7 mouse cellular contexts compared by ENCODE assay signal in genomic region chr8:105565952-105566702, GRCm38 (mm10). TPM values are rescaled to one million over a fixed set of nuclear protein-coding genes. Genes with fewer than 3 reads are reported as not detected.
DNase-seq lines count a peak whose midpoint lies in the region; ATAC-seq lines count a peak whose summit lies in the region.

TSS of gene Atp6v0d1 (minus strand) at chr8:105566047.

- DNase-seq in adrenal gland, adult 8-10 months = peak; percentile 99
- peak; percentile 97 for DNase-seq in embryo, embryonic 9.5 days (ENCODE audit: extremely low spot score)
- DNase-seq in gastrocnemius, postnatal 4 days (ENCODE audit: low spot score in 2 of 2) = peak; percentile 99
- peak; percentile 99 to 100 for DNase-seq in left cerebral cortex, postnatal 36 days (ENCODE audit: low spot score in 2 of 2)
- DNase-seq in midbrain, embryonic 11.5 days (ENCODE audit: low spot score, missing footprints) = peak; percentile 99
- DNase-seq in skeletal muscle tissue, adult 2 months (ENCODE audit: low read depth, low spot score) = peak; percentile 100

- no peaks in the 10 kb centered on the region for H3K9me3 ChIP-seq in intestine, embryonic 16.5 days (ENCODE audit: control insufficient read depth, low read length)
- no peaks in the 10 kb centered on the region for H3K9me3 ChIP-seq in midbrain, embryonic 11.5 days (ENCODE audit: control insufficient read depth, low read length)

- 2% methylated on average over 51 of the region's 53 CpGs for WGBS in intestine, embryonic 16.5 days
- WGBS in midbrain, embryonic 11.5 days = 4% methylated on average over 53 of the region's 53 CpGs

- peak; percentile 99 for ATAC-seq in intestine, embryonic 16.5 days
- ATAC-seq in midbrain, embryonic 11.5 days (ENCODE audit: low FRiP score) = peak; percentile 99

- H3K4me1 ChIP-seq in intestine, embryonic 16.5 days (ENCODE audit: control insufficient read depth, insufficient read depth, low read length) = peaks cover 18% of the 10 kb centered on the region
- H3K4me1 ChIP-seq in midbrain, embryonic 11.5 days (ENCODE audit: control insufficient read depth, insufficient read depth, low read length) = peaks cover 6% of the 10 kb centered on the region

- intact Hi-C loops in left cerebral cortex, postnatal 36 days (cut with DNase I) = loop anchor here (1.0 to 2.0 kb wide), 2 partner anchors 41 to 70 kb away; partner anchors contain the start of gene Ctcf

- H3K4me3 ChIP-seq in intestine, embryonic 16.5 days (ENCODE audit: low read length) = peak within 1 kb of the TSS; percentile 94
- H3K4me3 ChIP-seq in midbrain, embryonic 11.5 days (ENCODE audit: low read depth, low read length) = peak within 1 kb of the TSS; percentile 80

- H3K27ac ChIP-seq in intestine, embryonic 16.5 days (ENCODE audit: low read length) = peak within 1 kb of the TSS; percentile 82
- H3K27ac ChIP-seq in midbrain, embryonic 11.5 days (ENCODE audit: low read depth, low read length) = peak within 1 kb of the TSS; percentile 46; the same call in 1 of the 2 replicates

- H3K4me2 ChIP-seq in intestine, embryonic 16.5 days (ENCODE audit: low read depth, low read length) = peak within 1 kb of the TSS; percentile 87
- peak within 1 kb of the TSS; percentile 93 for H3K4me2 ChIP-seq in midbrain, embryonic 11.5 days

- peak within 1 kb of the TSS; percentile 94 for H3K9ac ChIP-seq in intestine, embryonic 16.5 days (ENCODE audit: low read depth, low read length)
- H3K9ac ChIP-seq in midbrain, embryonic 11.5 days (ENCODE audit: low read length) = peak within 1 kb of the TSS; percentile 84

- H3K36me3 ChIP-seq in intestine, embryonic 16.5 days (ENCODE audit: control insufficient read depth, insufficient read depth, low read length) = no peaks in the 10 kb centered on the region
- H3K36me3 ChIP-seq in midbrain, embryonic 11.5 days (ENCODE audit: control insufficient read depth, insufficient read depth, low read length) = no peaks in the 10 kb centered on the region

- H3K27me3 ChIP-seq in intestine, embryonic 16.5 days (replicated peaks; ENCODE audit: control insufficient read depth, insufficient read depth, low read length) = no peaks in the 10 kb centered on the region
- H3K27me3 ChIP-seq in midbrain, embryonic 11.5 days (ENCODE audit: control insufficient read depth, insufficient read depth, low read length) = no peaks in the 10 kb centered on the region

RNA-seq across cellular contexts. Expression of gene Atp6v0d1, which starts in this region (rescaled TPM):
- total RNA-seq in adrenal gland, adult 8-10 months (2022) = 100 to 1,000 TPM; 113 to 135 (median 122) TPM
- total RNA-seq in gastrocnemius, postnatal 4 days (2021) = 10 to 100 TPM; 71.8 to 71.9 TPM
- polyA plus RNA-seq in intestine, embryonic 16.5 days (2015; fragmentation: Nextera tagmentation; extraction: Ambion mirVana) = 115 and 125 TPM in 2 replicates
- 100 to 1,000 TPM; 305 to 349 TPM for total RNA-seq in left cerebral cortex, postnatal 36 days (2021)
- polyA plus RNA-seq in midbrain, embryonic 11.5 days (2014; fragmentation: Nextera tagmentation; extraction: Ambion mirVana) = 121 and 129 TPM in 2 replicates

Comparison
In these comparisons a context has a peak if more than half of its experiments do, and no peak if none do; other contexts are left out.
1. Peak in every context shown above with its lines: DNase-seq, ATAC-seq, H3K4me3 ChIP-seq and H3K27ac ChIP-seq.